Mouse (Mus musculus): ENCODE measurements around the gene Mid1. TPM values are rescaled to one million over a fixed set of nuclear protein-coding genes. Genes with fewer than 3 reads are reported as not detected.
"Not testable (repeated sequence)": the region's sequence is repeated elsewhere in the genome, so short reads cannot be mapped to it uniquely, and the experiment has no call there.

The Mid1 gene
- polyA plus RNA-seq, 1 experiment from 2014 or later = 6.1 TPM

GRCm38 (mm10) chrX:170017333-170018245 is 332.6 kb downstream of the Mid1 start:
- peaks cover 24% of the 10 kb centered on the region for H3K9me3 ChIP-seq (ENCODE audit: control insufficient read depth, low read length)
- H3K4me2 ChIP-seq (replicated peaks); H3K4me1 ChIP-seq (replicated peaks; ENCODE audit: control insufficient read depth, insufficient read depth, low read length); H3K27me3 ChIP-seq (ENCODE audit: control insufficient read depth, insufficient read depth, low read length); H3K4me3 ChIP-seq (replicated peaks; ENCODE audit: low read length); H3K27ac ChIP-seq; H3K9ac ChIP-seq: not testable (repeated sequence)
- H3K36me3 ChIP-seq (replicated peaks; ENCODE audit: control insufficient read depth, insufficient read depth) = peaks cover 72% of the 10 kb centered on the region
- DNase-seq (ENCODE audit: low spot score) (peak; percentile 67), ATAC-seq (ENCODE audit: low FRiP score) (peak; percentile 85)
- 51% methylated on average over 27 of the region's 27 CpGs for WGBS

GRCm38 (mm10) chrX:170018571-170019218 is 333.7 kb downstream of the Mid1 start:
- not testable (repeated sequence) for H3K9ac ChIP-seq; H3K27ac ChIP-seq; H3K4me1 ChIP-seq (replicated peaks; ENCODE audit: control insufficient read depth, insufficient read depth, low read length); H3K27me3 ChIP-seq (ENCODE audit: control insufficient read depth, insufficient read depth, low read length); H3K4me2 ChIP-seq (replicated peaks); H3K4me3 ChIP-seq (replicated peaks; ENCODE audit: low read length)
- Histone ChIP-seq H3K9me3 (ENCODE audit: control insufficient read depth, low read length) (peaks cover 24% of the 10 kb centered on the region), H3K36me3 (replicated peaks; ENCODE audit: control insufficient read depth, insufficient read depth) (peaks cover 64% of the 10 kb centered on the region)
- DNase-seq (ENCODE audit: low spot score) (peak; percentile 30), ATAC-seq (ENCODE audit: low FRiP score) (peak; percentile 81)
- 89% methylated on average over 66 of the region's 66 CpGs for WGBS

GRCm38 (mm10) chrX:170019219-170019953 is 334.4 kb downstream of the Mid1 start:
- peak; percentile 57 for ATAC-seq (ENCODE audit: low FRiP score)
- not testable (repeated sequence) for H3K4me3 ChIP-seq (replicated peaks; ENCODE audit: low read length); H3K27me3 ChIP-seq (ENCODE audit: control insufficient read depth, insufficient read depth, low read length); H3K4me2 ChIP-seq (replicated peaks); H3K4me1 ChIP-seq (replicated peaks; ENCODE audit: control insufficient read depth, insufficient read depth, low read length); H3K9ac ChIP-seq; H3K27ac ChIP-seq
- peaks cover 58% of the 10 kb centered on the region for H3K36me3 ChIP-seq (replicated peaks; ENCODE audit: control insufficient read depth, insufficient read depth)
- peak; percentile 23 for DNase-seq (ENCODE audit: low spot score)
- H3K9me3 ChIP-seq (ENCODE audit: control insufficient read depth, low read length) = peaks cover 24% of the 10 kb centered on the region
- WGBS = 84% methylated on average over 30 of the region's 30 CpGs

- ATAC-seq (ENCODE audit: low FRiP score) (peak; percentile 16; the same call in 1 of the 2 replicates), DNase-seq (ENCODE audit: low spot score) (peak; percentile 61)
- peaks cover 24% of the 10 kb centered on the region for H3K9me3 ChIP-seq (ENCODE audit: control insufficient read depth, low read length)
- not testable (repeated sequence) for H3K9ac ChIP-seq; H3K27ac ChIP-seq; H3K4me3 ChIP-seq (replicated peaks; ENCODE audit: low read length); H3K4me1 ChIP-seq (replicated peaks; ENCODE audit: control insufficient read depth, insufficient read depth, low read length); H3K27me3 ChIP-seq (ENCODE audit: control insufficient read depth, insufficient read depth, low read length); H3K4me2 ChIP-seq (replicated peaks)
- WGBS = 55% methylated on average over 14 of the region's 14 CpGs
- peaks cover 58% of the 10 kb centered on the region for H3K36me3 ChIP-seq (replicated peaks; ENCODE audit: control insufficient read depth, insufficient read depth)
Measured at GRCm38 (mm10) chrX:170019954-170020689, 335.1 kb downstream of the Mid1 start.

- H3K27me3 ChIP-seq (ENCODE audit: control insufficient read depth, insufficient read depth, low read length); H3K4me3 ChIP-seq (replicated peaks; ENCODE audit: low read length); ATAC-seq (ENCODE audit: low FRiP score); H3K27ac ChIP-seq; H3K9ac ChIP-seq; H3K4me1 ChIP-seq (replicated peaks; ENCODE audit: control insufficient read depth, insufficient read depth, low read length); H3K4me2 ChIP-seq (replicated peaks): not testable (repeated sequence)
- H3K9me3 ChIP-seq (ENCODE audit: control insufficient read depth, low read length) = peaks cover 24% of the 10 kb centered on the region
- peak; percentile 92 for DNase-seq (ENCODE audit: low spot score)
- WGBS = 48% methylated on average over 9 of the region's 9 CpGs
- H3K36me3 ChIP-seq (replicated peaks; ENCODE audit: control insufficient read depth, insufficient read depth) = peaks cover 58% of the 10 kb centered on the region
Measured at GRCm38 (mm10) chrX:170020690-170021050, 335.7 kb downstream of the Mid1 start.

- H3K27ac ChIP-seq; H3K4me3 ChIP-seq (replicated peaks; ENCODE audit: low read length); ATAC-seq (ENCODE audit: low FRiP score); H3K4me1 ChIP-seq (replicated peaks; ENCODE audit: control insufficient read depth, insufficient read depth, low read length); H3K27me3 ChIP-seq (ENCODE audit: control insufficient read depth, insufficient read depth, low read length); H3K4me2 ChIP-seq (replicated peaks); H3K9ac ChIP-seq: not testable (repeated sequence)
- peak; percentile 23 for DNase-seq (ENCODE audit: low spot score)
- Histone ChIP-seq H3K36me3 (replicated peaks; ENCODE audit: control insufficient read depth, insufficient read depth) (peaks cover 53% of the 10 kb centered on the region), H3K9me3 (ENCODE audit: control insufficient read depth, low read length) (peaks cover 24% of the 10 kb centered on the region)
- 77% methylated on average over 12 of the region's 12 CpGs for WGBS
Measured at GRCm38 (mm10) chrX:170021205-170021604, 336.2 kb downstream of the Mid1 start.

GRCm38 (mm10) chrX:170021750-170022461 is 336.9 kb downstream of the Mid1 start:
- H3K9ac ChIP-seq; H3K4me3 ChIP-seq (replicated peaks; ENCODE audit: low read length); H3K27me3 ChIP-seq (ENCODE audit: control insufficient read depth, insufficient read depth, low read length); H3K4me1 ChIP-seq (replicated peaks; ENCODE audit: control insufficient read depth, insufficient read depth, low read length); H3K4me2 ChIP-seq (replicated peaks); H3K27ac ChIP-seq: not testable (repeated sequence)
- H3K9me3 ChIP-seq (ENCODE audit: control insufficient read depth, low read length) = peaks cover 24% of the 10 kb centered on the region
- 51% methylated on average over 15 of the region's 15 CpGs for WGBS
- ATAC-seq (ENCODE audit: low FRiP score) = 0 out of 2 replicates have a peak, but pooled peaks have one; percentile 25
- peaks cover 49% of the 10 kb centered on the region for H3K36me3 ChIP-seq (replicated peaks; ENCODE audit: control insufficient read depth, insufficient read depth)
- DNase-seq (ENCODE audit: low spot score) = peak; percentile 88

Data from hindbrain, embryonic 14.5 days (tissue).